Mouse (Mus musculus): ENCODE data around the gene Lrrc61. TPM values are rescaled to one million over a fixed set of nuclear protein-coding genes. Genes with fewer than 3 reads are reported as not detected.

Lrrc61 gene
- polyA plus RNA-seq, 1 experiment, result not detected

- 1% methylated on average over 41 of the region's 41 CpGs for WGBS
- no peak for TF ChIP-seq CTCF (IDR thresholded peaks at IDR 0.05; ENCODE audit: insufficient read depth, low read depth, low read length)
- 0 out of 2 replicates have a peak, but pooled peaks have one; percentile 44 for TF ChIP-seq POLR2A (IDR thresholded peaks at IDR 0.05; ENCODE audit: insufficient read depth, low read depth, low read length)
- Histone ChIP-seq H3K27ac (ENCODE audit: insufficient read depth, low read depth, low read length) (peak overlapping the region; percentile 95), H3K4me3 (ENCODE audit: insufficient read depth, low read depth, low read length) (peak overlapping the region; percentile 86), H3K4me1 (ENCODE audit: control insufficient read depth, insufficient read depth, low read length) (peaks cover 36% of the 10 kb centered on the region)
These were observed 39.6 kb downstream of the Lrrc61 start for GRCm38 (mm10) chr6:48594043-48594738.

- TF ChIP-seq CTCF (IDR thresholded peaks at IDR 0.05; ENCODE audit: insufficient read depth, low read depth, low read length) (no peak), POLR2A (IDR thresholded peaks at IDR 0.05; ENCODE audit: insufficient read depth, low read depth, low read length) (no peak)
- Histone ChIP-seq H3K4me3 (ENCODE audit: insufficient read depth, low read depth, low read length) (peak overlapping the region; percentile 86), H3K4me1 (ENCODE audit: control insufficient read depth, insufficient read depth, low read length) (peaks cover 38% of the 10 kb centered on the region), H3K27ac (ENCODE audit: insufficient read depth, low read depth, low read length) (no peak overlapping the region)
- 26% methylated on average over 1 of the region's 1 CpGs for WGBS
These were observed 40.7 kb downstream of the Lrrc61 start for GRCm38 (mm10) chr6:48595278-48595677.

- no peak for TF ChIP-seq CTCF (IDR thresholded peaks at IDR 0.05; ENCODE audit: insufficient read depth, low read depth, low read length)
- no peak for TF ChIP-seq POLR2A (IDR thresholded peaks at IDR 0.05; ENCODE audit: insufficient read depth, low read depth, low read length)
- no peak overlapping the region for H3K4me3 ChIP-seq (ENCODE audit: insufficient read depth, low read depth, low read length)
- 96% methylated on average over 45 of the region's 45 CpGs for WGBS
- H3K27ac ChIP-seq (ENCODE audit: insufficient read depth, low read depth, low read length), result no peak overlapping the region
- H3K4me1 ChIP-seq (ENCODE audit: control insufficient read depth, insufficient read depth, low read length), result peaks cover 38% of the 10 kb centered on the region
These were observed 42.1 kb downstream of the Lrrc61 start for GRCm38 (mm10) chr6:48596545-48597232.

DNA sequence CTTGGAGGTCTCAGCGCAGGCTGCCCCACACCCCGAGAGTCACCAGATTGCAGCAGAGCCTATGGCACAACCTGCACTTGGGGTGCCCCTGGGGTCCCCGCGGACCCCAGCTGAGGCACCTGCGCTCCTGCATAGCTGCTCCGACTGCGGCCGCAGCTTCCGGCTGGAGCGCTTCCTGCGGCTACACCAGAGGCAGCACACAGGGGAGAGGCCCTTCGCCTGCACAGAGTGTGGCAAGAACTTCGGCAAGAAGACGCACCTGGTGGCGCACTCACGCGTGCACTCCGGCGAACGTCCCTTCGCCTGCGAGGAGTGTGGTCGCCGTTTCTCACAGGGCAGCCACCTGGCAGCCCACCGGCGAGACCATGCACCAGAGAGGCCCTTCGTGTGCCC is 42.6 kb downstream of the Lrrc61 start:
- WGBS, result 96% methylated on average over 27 of the region's 27 CpGs
- no peak overlapping the region for H3K27ac ChIP-seq (ENCODE audit: insufficient read depth, low read depth, low read length)
- H3K4me1 ChIP-seq (ENCODE audit: control insufficient read depth, insufficient read depth, low read length), result peaks cover 38% of the 10 kb centered on the region
- H3K4me3 ChIP-seq (ENCODE audit: insufficient read depth, low read depth, low read length), result no peak overlapping the region
- TF ChIP-seq POLR2A (IDR thresholded peaks at IDR 0.05; ENCODE audit: insufficient read depth, low read depth, low read length), result no peak

- Histone ChIP-seq H3K27ac (ENCODE audit: insufficient read depth, low read depth, low read length) (peak overlapping the region; percentile 91; the same call in 1 of the 2 replicates), H3K4me1 (ENCODE audit: control insufficient read depth, insufficient read depth, low read length) (peaks cover 26% of the 10 kb centered on the region), H3K4me3 (ENCODE audit: insufficient read depth, low read depth, low read length) (no peak overlapping the region)
- 85% methylated on average over 1 of the region's 1 CpGs for WGBS
- TF ChIP-seq CTCF (IDR thresholded peaks at IDR 0.05; ENCODE audit: insufficient read depth, low read depth, low read length), result no peak
- TF ChIP-seq POLR2A (IDR thresholded peaks at IDR 0.05; ENCODE audit: insufficient read depth, low read depth, low read length), result no peak
These were observed 46.0 kb downstream of the Lrrc61 start for GRCm38 (mm10) chr6:48600594-48600993.

DNA sequence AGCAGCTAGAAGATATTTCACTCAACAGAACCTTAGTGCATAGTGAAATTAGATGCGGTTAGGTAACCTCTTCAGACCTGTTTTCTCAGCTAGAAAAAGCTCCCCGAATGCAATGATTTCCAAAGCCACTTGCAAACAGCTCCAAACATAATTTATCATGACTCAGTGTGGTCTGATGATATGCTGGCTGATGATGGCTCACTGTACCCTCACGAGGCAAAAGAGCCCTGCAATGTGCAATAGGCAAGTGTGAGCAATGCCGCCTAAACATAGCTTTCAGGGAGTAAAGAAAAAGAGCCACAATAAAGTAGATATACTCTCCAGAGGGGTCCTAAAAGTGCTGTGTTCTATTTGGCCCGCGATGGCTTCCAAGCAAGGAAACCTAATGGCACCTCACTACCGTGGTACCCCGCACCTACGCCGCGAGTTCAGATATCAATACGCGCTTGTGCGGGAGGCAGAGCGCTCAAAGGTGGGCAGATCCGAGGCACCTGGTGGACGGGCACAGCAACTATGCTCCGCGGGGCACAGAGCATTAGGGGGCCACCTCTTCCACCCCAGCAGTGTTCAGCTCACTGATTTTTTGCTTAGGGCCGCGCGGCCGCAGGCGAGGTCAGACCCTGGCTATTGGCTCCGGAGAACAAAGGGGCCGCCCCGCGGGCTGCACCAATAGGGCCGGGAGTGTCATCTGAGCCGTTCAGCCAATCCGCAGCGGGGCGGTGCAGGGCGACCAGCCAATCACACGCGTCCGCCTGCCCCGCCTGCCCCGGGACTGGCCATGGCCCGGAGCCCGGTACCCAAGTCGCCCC is 46.9 kb downstream of the Lrrc61 start, which contains the start of gene Zfp775:
TSS of gene Zfp775 (plus strand) at position 793 of the 809 bp plus-strand sequence.
- TF ChIP-seq POLR2A (IDR thresholded peaks at IDR 0.05; ENCODE audit: insufficient read depth, low read depth, low read length), result peak; percentile 61; the same call in 1 of the 2 replicates
- no peak for TF ChIP-seq CTCF (IDR thresholded peaks at IDR 0.05; ENCODE audit: insufficient read depth, low read depth, low read length)
- WGBS, result 2% methylated on average over 42 of the region's 42 CpGs
- Histone ChIP-seq H3K27ac (ENCODE audit: insufficient read depth, low read depth, low read length) (peak within 1 kb of the TSS; percentile 91), H3K4me1 (ENCODE audit: control insufficient read depth, insufficient read depth, low read length) (peaks cover 21% of the 10 kb centered on the region), H3K4me3 (ENCODE audit: insufficient read depth, low read depth, low read length) (peak within 1 kb of the TSS; percentile 88)

- WGBS, result under 1% methylated on average over 28 of the region's 28 CpGs
- no peak for TF ChIP-seq CTCF (IDR thresholded peaks at IDR 0.05; ENCODE audit: insufficient read depth, low read depth, low read length)
- TF ChIP-seq POLR2A (IDR thresholded peaks at IDR 0.05; ENCODE audit: insufficient read depth, low read depth, low read length), result no peak
- Histone ChIP-seq H3K4me1 (ENCODE audit: control insufficient read depth, insufficient read depth, low read length) (peaks cover 15% of the 10 kb centered on the region), H3K27ac (ENCODE audit: insufficient read depth, low read depth, low read length) (peak overlapping the region; percentile 82), H3K4me3 (ENCODE audit: insufficient read depth, low read depth, low read length) (peak overlapping the region; percentile 88)
These were observed 47.6 kb downstream of the Lrrc61 start for GRCm38 (mm10) chr6:48602080-48602741.

DNA sequence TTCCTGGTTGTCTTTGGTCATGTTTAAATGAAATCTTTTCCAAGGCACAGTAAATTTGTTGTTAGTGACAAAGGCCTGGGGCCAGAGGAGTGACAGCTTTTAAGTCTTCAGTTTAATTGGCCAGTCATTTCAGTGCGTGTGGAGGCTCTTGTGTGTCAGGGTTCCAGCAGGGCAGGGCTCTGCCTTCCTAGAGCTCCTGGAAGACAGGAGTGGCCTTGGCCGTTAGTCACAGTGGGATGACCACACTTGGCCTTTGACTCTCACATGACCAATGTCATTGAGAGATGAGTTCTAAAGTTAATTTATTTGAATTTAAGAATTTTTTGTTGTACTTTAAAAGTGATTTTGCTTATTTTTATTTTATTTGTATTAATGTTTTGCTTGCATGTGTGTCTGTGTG is 53.5 kb downstream of the Lrrc61 start:
- no peak for TF ChIP-seq POLR2A (IDR thresholded peaks at IDR 0.05; ENCODE audit: insufficient read depth, low read depth, low read length)
- no peak for TF ChIP-seq CTCF (IDR thresholded peaks at IDR 0.05; ENCODE audit: insufficient read depth, low read depth, low read length)
- Histone ChIP-seq H3K4me1 (ENCODE audit: control insufficient read depth, insufficient read depth, low read length) (no peaks in the 10 kb centered on the region), H3K4me3 (ENCODE audit: insufficient read depth, low read depth, low read length) (no peak overlapping the region), H3K27ac (ENCODE audit: insufficient read depth, low read depth, low read length) (no peak overlapping the region)
- WGBS, result 70% methylated on average over 2 of the region's 2 CpGs
